Mouse (Mus musculus) heart, embryonic 11.5 days (tissue): Measurements from ENCODE around the gene Sgf29. TPM values are rescaled to one million over a fixed set of nuclear protein-coding genes. Genes with fewer than 3 reads are reported as not detected.

ENCODE experiments used
- ATAC-seq: fragments of 200-750 bp; cut with Nextera tagmentation; replicated peaks from 2 replicates; pipeline ENCODE4 v1.8.0; 2017; ENCODE audit warnings: moderate library complexity; ENCODE audit not compliant: insufficient number of reproducible peaks, low FRiP score, low TSS enrichment
- H3K27ac ChIP-seq: fragments of 300-500 bp; sonication (generic); 2 replicates; pipeline ENCODE4 v1.5.1; 2014; ENCODE audit warnings: mild to moderate bottlenecking, low read depth, low read length
- H3K27me3 ChIP-seq: fragments of 300-500 bp; sonication (generic); 2 replicates; pipeline ENCODE4 v1.6.1; 2014; ENCODE audit warnings: mild to moderate bottlenecking, low read length, mixed read lengths; ENCODE audit not compliant: control insufficient read depth, insufficient read depth
- H3K36me3 ChIP-seq: fragments of 300-500 bp; sonication (generic); 2 replicates; pipeline ENCODE4 v1.6.1; 2014; ENCODE audit warnings: mild to moderate bottlenecking, low read length, moderate library complexity, mixed read lengths; ENCODE audit not compliant: control insufficient read depth, insufficient read depth
- H3K4me1 ChIP-seq: fragments of 300-500 bp; sonication (generic); 2 replicates; pipeline ENCODE4 v1.6.1; 2014; ENCODE audit warnings: low read length; ENCODE audit not compliant: control insufficient read depth, insufficient read depth
- H3K4me2 ChIP-seq: fragments of 300-500 bp; sonication (generic); 2 replicates; pipeline ENCODE4 v1.6.1; 2014; ENCODE audit warnings: mild to moderate bottlenecking, moderate library complexity
- H3K4me3 ChIP-seq: fragments of 300-500 bp; sonication (generic); 2 replicates; pipeline ENCODE4 v1.5.1; 2014; ENCODE audit warnings: low read depth, low read length
- H3K9ac ChIP-seq: fragments of 300-500 bp; sonication (generic); 2 replicates; pipeline ENCODE4 v1.6.1; 2014; ENCODE audit warnings: mild to moderate bottlenecking, low read depth, low read length, moderate library complexity
- H3K9me3 ChIP-seq: fragments of 300-500 bp; sonication (generic); replicated peaks from 2 replicates; pipeline ENCODE4 v1.6.1; 2016; ENCODE audit warnings: low read length; ENCODE audit not compliant: control insufficient read depth
- WGBS: fragments of 180-500 bp; shearing (Covaris S2); extraction: QIAGEN DNeasy Blood & Tissue Kit; methylation state at CpG from one replicate; pipeline ENCODE4 v1.1.7; 2014; ENCODE audit not compliant: insufficient replicate concordance; 5-methylcytosine and 5-hydroxymethylcytosine counted together
- polyA plus RNA-seq: library from polyadenylated mRNA; unstranded; fragments of >200 nt; fragmentation: Nextera tagmentation; extraction: Ambion mirVana; gene quantifications from 2 replicates; pipeline ENCODE4 v1.2.1, GENCODE M21; 2014

The Sgf29 gene
- polyA plus RNA-seq, result 24.7 and 28.9 TPM in 2 replicates

DNA sequence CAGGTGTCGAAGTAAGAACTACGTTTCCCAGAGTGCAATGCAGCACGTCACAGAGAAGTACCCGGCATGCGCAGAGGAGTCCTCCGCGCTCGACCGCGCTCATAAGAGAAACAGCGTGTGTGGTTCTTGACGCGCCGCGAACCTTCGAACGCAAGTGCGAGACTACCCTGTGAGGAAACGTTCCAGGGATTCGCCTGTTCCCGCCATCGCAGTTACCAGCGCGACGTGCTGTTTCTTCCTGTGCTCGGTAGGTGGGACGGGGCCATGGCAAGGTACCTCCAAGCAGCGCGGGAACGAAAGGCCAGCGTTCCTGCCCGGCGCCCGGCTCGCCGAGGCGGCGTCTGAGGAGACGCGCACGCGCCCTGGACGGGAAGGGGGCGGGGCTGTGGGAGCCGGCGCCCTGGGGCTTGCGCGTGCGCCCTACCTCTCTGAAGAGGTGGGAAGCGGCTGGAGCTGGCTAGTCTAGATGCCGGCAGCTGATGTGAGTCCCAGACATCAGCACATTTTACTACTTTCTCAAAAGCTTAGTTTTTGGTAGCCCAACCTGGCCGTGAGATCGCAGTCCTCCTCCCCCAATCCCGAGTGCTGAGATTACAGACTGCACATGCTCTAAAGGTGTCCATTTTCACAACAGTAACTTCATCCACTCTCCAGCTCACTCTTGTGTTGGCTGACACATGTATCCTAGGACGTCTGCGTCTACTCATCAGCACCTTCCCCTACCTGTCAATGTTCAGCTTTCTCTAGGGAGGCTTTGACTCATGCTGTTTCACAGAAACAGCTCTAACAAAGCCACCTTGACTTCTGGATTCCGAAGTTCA lies at the start of gene Sgf29:
Gene Sgf29, plus strand, starts transcription at position 79 of the 821 bp plus-strand sequence.
- Histone ChIP-seq H3K27ac (peak within 1 kb of the TSS; percentile 94), H3K27me3 (no peaks in the 10 kb centered on the region), H3K9me3 (no peaks in the 10 kb centered on the region), H3K4me3 (peak within 1 kb of the TSS; percentile 58), H3K36me3 (no peaks in the 10 kb centered on the region), H3K4me1 (peaks cover 7% of the 10 kb centered on the region; the same call in 1 of the 2 replicates), H3K4me2 (peak within 1 kb of the TSS; percentile 77), H3K9ac (peak within 1 kb of the TSS; percentile 71)
- 1% methylated on average over 57 of the region's 57 CpGs for WGBS
- ATAC-seq, result peak; percentile 95

DNA sequence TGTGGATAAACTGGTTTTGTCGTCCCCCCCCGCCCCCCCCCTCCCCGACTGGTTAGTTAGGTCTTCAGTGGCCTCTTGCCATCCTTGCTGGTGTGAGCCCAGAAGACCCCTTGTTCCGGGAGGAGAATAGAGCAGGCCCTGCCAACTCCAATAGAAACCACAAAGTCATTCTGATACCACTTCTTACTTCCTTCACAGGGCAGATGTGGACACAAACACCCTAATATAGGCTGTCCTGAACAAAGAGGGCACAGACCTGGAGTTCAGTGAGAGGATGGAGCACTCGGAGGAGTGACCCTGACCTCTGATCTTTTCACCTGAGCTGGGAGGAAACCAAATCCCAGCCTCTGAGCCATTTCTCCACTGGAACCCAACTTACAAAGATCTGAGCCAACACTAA lies 47.2 kb upstream of the Sgf29 start:
- no peak for ATAC-seq
- Histone ChIP-seq H3K4me3 (no peak overlapping the region), H3K27me3 (no peaks in the 10 kb centered on the region), H3K4me1 (no peaks in the 10 kb centered on the region), H3K4me2 (no peak overlapping the region), H3K36me3 (no peaks in the 10 kb centered on the region), H3K9me3 (no peaks in the 10 kb centered on the region), H3K27ac (no peak overlapping the region), H3K9ac (no peak overlapping the region)
- WGBS, result 39% methylated on average over 5 of the region's 5 CpGs

DNA sequence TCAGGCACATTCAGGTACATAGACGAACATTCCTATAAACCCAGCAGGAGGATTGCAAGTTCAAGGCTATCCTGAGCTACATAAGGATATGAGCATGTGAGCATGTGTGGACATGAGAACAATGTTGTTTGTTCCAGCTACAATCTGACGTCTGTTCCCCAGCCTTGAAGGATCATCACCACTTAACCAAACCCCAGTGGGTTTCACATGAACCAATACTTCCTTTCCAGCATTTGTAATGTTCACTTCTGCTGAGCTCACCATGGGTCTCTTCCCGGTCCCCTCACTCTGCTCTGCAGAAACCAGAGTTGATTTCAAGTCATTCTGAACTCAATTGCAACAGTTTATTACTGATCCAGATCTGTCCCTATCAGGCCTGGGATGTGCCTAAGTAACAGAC lies 46.5 kb upstream of the Sgf29 start:
- H3K4me3 ChIP-seq, result no peak overlapping the region
- ATAC-seq, result no peak

DNA sequence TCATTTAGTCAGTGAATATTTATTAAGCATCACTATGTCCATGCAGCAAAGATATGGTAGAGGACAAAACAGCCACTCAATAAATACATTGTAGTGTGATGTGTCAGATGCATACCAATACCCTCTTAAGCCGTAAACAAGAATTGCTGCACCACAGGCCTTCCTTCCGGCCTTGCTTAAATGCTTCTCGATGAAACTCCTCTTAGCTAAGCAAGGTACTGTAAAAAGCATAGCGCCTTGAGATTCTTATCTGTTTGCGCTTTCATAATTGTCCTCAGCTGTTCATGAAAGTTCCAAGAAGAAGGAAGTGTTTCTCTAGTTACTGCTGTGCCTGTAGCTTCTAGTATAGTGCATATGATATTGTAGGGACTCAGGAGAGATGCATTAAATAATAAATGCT lies 42.5 kb upstream of the Sgf29 start:
- no peaks in the 10 kb centered on the region for H3K9me3 ChIP-seq
- no peak overlapping the region for H3K4me2 ChIP-seq
- no peaks in the 10 kb centered on the region for H3K4me1 ChIP-seq
- 88% methylated on average over 5 of the region's 5 CpGs for WGBS
- H3K9ac ChIP-seq, result no peak overlapping the region
- H3K27ac ChIP-seq, result no peak overlapping the region
- H3K27me3 ChIP-seq, result no peaks in the 10 kb centered on the region
- ATAC-seq, result no peak
- H3K36me3 ChIP-seq, result no peaks in the 10 kb centered on the region
- H3K4me3 ChIP-seq, result no peak overlapping the region

More for the DNA sequence above, 46.5 kb upstream of the Sgf29 start:
- no peaks in the 10 kb centered on the region for H3K9me3 ChIP-seq
- H3K4me2 ChIP-seq, result no peak overlapping the region
- whole genome bisulfite sequencing, result 71% methylated on average over 3 of the region's 3 CpGs
- no peaks in the 10 kb centered on the region for H3K36me3 ChIP-seq
- H3K9ac ChIP-seq, result no peak overlapping the region
- H3K27ac ChIP-seq, result no peak overlapping the region
- H3K4me1 ChIP-seq, result no peaks in the 10 kb centered on the region
- no peaks in the 10 kb centered on the region for H3K27me3 ChIP-seq

DNA sequence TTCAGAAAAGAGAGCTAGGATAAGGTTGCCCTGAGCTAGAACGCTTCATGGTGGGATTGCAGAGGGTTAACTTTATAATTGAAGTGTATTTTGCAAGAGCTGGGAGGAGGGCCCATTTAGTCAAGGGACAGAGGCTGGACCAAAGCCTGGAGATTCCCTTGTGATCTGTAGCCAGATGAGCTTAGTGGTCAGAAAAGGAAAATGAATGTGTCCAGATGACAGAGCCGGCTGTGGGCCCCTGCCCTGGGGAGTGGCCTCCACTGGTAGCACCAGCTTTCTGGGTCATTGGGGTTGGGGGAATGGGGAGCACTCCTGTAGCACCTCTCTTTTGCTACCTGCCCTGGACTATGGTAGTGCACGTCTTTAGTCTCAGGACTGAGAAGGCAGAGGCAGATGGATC lies 42.0 kb upstream of the Sgf29 start:
- H3K4me3 ChIP-seq, result no peak overlapping the region
- H3K27me3 ChIP-seq, result no peaks in the 10 kb centered on the region
- no peak overlapping the region for H3K4me2 ChIP-seq
- no peak for ATAC-seq
- H3K9ac ChIP-seq, result no peak overlapping the region
- no peaks in the 10 kb centered on the region for H3K36me3 ChIP-seq
- H3K4me1 ChIP-seq, result no peaks in the 10 kb centered on the region
- WGBS, result 76% methylated on average over 3 of the region's 3 CpGs
- no peak overlapping the region for H3K27ac ChIP-seq
- no peaks in the 10 kb centered on the region for H3K9me3 ChIP-seq

GRCm38 (mm10) chr7:126607796-126608195 lies 41.3 kb upstream of the Sgf29 start:
- Histone ChIP-seq H3K4me1 (no peaks in the 10 kb centered on the region), H3K4me2 (no peak overlapping the region), H3K27me3 (no peaks in the 10 kb centered on the region), H3K27ac (no peak overlapping the region), H3K4me3 (no peak overlapping the region), H3K9me3 (no peaks in the 10 kb centered on the region), H3K9ac (no peak overlapping the region), H3K36me3 (no peaks in the 10 kb centered on the region)
- WGBS, result 81% methylated on average over 5 of the region's 5 CpGs
- ATAC-seq, result no peak

DNA sequence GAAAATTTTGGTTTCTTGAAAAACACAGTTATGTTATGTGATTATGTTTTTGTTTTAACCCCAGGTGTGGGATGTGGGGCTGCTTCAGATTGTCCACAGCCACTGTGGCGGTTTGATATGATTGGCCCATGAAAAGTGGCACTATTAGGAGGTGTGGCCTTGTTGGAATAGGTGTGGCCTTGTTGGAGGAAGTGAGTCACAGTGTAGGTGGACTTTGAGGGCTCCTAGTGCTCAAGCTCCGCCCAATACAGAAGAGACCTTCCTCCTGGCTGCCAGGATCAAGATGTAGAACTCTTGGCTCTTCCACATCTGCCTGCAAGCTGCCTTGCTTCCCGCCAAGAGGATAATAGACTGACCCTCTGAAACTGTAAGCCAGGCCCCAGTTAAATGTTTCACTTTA lies 36.4 kb upstream of the Sgf29 start:
- H3K36me3 ChIP-seq, result no peaks in the 10 kb centered on the region
- WGBS, result 66% methylated on average over 3 of the region's 3 CpGs
- H3K4me1 ChIP-seq, result no peaks in the 10 kb centered on the region
- H3K27me3 ChIP-seq, result no peaks in the 10 kb centered on the region
- no peak overlapping the region for H3K27ac ChIP-seq
- no peak overlapping the region for H3K4me3 ChIP-seq
- ATAC-seq, result no peak
- H3K9ac ChIP-seq, result no peak overlapping the region
- no peaks in the 10 kb centered on the region for H3K9me3 ChIP-seq
- no peak overlapping the region for H3K4me2 ChIP-seq

- no peak overlapping the region for H3K4me2 ChIP-seq
- no peak overlapping the region for H3K27ac ChIP-seq
- no peak overlapping the region for H3K4me3 ChIP-seq
- H3K9me3 ChIP-seq, result no peaks in the 10 kb centered on the region
- WGBS, result 72% methylated on average over 3 of the region's 3 CpGs
- H3K36me3 ChIP-seq, result no peaks in the 10 kb centered on the region
- H3K27me3 ChIP-seq, result no peaks in the 10 kb centered on the region
- H3K4me1 ChIP-seq, result no peaks in the 10 kb centered on the region
- ATAC-seq, result no peak
- H3K9ac ChIP-seq, result no peak overlapping the region
Measured at GRCm38 (mm10) chr7:126616707-126617106, 32.4 kb upstream of the Sgf29 start.
